Mouse (Mus musculus): ENCODE results near the gene Kremen1. TPM values are rescaled to one million over a fixed set of nuclear protein-coding genes. Genes with fewer than 3 reads are reported as not detected.

Kremen1 gene
- polyA plus RNA-seq, 1 experiment from 2014 or later, result 1.6 TPM

DNA sequence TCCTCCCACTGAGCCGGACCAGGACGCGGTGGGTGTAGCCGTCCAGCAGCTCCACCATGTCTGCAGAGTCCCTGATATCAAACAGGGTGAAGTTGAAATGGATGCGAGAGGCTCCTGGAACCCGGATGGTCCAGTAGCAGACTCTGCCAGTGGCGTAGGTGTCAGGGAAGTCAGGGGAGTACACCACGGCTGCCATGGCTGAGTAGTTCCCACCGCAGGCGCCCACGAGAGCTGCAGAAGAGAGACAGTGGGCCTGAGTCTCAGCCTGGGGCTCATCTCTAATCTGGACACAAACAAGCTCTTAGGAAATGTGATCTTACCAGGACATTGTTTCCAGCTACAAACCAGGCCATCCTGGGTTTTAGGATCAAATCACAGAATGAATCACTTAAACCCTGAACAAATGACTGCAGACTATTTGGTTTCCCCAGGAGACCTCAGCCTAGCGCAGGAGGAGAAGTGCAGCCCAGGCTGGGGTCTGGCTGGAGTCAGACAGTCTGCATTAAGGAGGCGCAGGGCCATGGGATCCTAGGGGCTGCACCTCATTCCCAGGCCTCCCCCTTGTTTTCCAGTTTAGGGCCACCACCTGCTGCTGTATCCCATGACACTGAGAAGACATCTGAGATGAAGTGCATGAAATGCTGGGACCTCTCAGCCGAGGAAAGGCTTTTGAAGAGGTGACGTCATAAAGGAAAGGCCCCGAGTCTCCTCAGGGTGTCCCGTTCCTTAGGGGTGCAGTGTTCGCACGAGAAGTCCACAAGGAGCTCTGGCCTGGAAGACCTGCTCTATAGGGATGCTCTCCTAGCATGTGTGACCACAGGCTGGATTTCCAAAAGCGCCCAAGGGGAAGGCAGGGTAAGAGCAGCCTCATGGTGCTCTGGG, 59.3 kb downstream of the Kremen1 start:
- H3K27me3 ChIP-seq, result no peaks in the 10 kb centered on the region
- no peak overlapping the region for H3K4me2 ChIP-seq
- no peak overlapping the region for H3K4me3 ChIP-seq (replicated peaks)
- no peak for DNase-seq
- no peak overlapping the region for H3K9ac ChIP-seq
- no peak overlapping the region for H3K27ac ChIP-seq
- ATAC-seq (ENCODE audit: low read depth), result no peak
- WGBS (ENCODE audit: insufficient replicate concordance), result 79% methylated on average over 20 of the region's 20 CpGs
- H3K9me3 ChIP-seq (replicated peaks), result no peaks in the 10 kb centered on the region
- H3K4me1 ChIP-seq (replicated peaks), result 0 out of 2 replicates have a peak, but pooled peaks cover 2% of the 10 kb centered on the region
- no peaks in the 10 kb centered on the region for H3K36me3 ChIP-seq

DNA sequence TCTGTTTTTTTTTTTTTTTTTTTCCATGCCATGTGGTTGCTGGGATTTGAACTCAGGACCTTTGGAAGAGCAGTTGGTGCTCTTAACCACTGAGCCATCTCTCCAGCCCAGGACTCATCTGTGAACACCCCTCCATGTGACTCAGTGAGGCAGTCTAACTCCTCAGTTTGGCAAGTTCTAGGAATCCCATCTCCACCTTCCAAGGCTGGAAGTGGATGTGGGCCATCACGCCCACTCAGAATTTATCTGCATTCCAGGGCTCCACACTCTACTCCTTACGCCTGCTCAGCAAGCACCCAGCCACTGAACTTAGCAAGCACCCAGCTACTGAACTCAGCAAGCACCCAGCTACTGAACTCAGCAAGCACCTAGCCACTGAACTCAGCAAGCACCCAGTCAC, 61.5 kb downstream of the Kremen1 start:
- Histone ChIP-seq H3K27ac (no peak overlapping the region), H3K9ac (no peak overlapping the region), H3K4me3 (replicated peaks) (no peak overlapping the region), H3K4me2 (no peak overlapping the region), H3K27me3 (no peaks in the 10 kb centered on the region), H3K9me3 (replicated peaks) (no peaks in the 10 kb centered on the region), H3K36me3 (no peaks in the 10 kb centered on the region), H3K4me1 (replicated peaks) (peaks cover 2% of the 10 kb centered on the region; the same call in 1 of the 2 replicates)
- WGBS (ENCODE audit: insufficient replicate concordance), result 68% methylated on average over 2 of the region's 2 CpGs
- no peak for ATAC-seq (ENCODE audit: low read depth)
- no peak for DNase-seq

DNA sequence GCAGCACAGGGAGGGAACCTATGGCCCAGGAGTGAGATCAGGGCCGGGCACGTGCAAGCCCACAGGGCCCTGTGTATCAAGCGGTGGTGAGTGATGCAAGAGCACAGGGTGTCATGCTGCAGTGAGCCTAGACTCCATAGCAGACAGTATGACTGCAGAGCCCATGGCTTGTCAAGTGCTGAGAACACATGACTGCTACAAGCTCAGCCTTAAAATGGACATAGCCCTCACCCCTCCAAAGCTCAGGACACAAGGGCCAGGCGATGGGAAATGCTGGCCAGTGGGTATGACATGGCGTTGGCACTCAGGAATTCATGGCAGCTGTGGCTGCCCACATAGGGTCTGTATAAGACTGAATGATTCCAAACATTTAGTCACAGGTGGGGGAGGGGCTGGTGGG, 64.3 kb downstream of the Kremen1 start:
- DNase-seq (no peak), ATAC-seq (ENCODE audit: low read depth) (peak; percentile 49; the same call in 1 of the 2 replicates)
- Histone ChIP-seq H3K9me3 (replicated peaks) (no peaks in the 10 kb centered on the region), H3K4me3 (replicated peaks) (no peak overlapping the region), H3K27ac (no peak overlapping the region), H3K4me2 (no peak overlapping the region), H3K36me3 (no peaks in the 10 kb centered on the region), H3K4me1 (replicated peaks) (peaks cover 10% of the 10 kb centered on the region; the same call in 1 of the 2 replicates), H3K27me3 (no peaks in the 10 kb centered on the region), H3K9ac (no peak overlapping the region)
- 65% methylated on average over 5 of the region's 5 CpGs for WGBS (ENCODE audit: insufficient replicate concordance)

DNA sequence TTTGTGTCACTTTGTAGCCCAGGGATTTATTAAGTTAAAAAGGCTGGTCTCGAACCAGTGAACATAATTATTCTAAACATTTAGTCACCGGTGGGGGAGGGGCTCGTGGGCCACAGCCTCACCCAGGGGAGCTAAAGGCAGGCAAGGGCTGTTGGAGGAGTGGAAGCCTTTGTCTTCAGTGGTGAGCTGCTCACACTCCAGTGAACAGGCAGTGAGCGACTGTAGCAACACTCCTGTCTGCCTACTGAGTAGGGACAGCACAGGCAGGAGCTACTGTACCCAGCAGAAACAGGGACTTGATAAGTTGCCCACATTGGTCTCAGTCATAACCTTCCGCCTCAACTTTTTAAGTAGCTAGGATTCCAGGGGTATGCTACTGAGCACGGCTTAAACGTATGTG, 64.8 kb downstream of the Kremen1 start:
- Histone ChIP-seq H3K36me3 (no peaks in the 10 kb centered on the region), H3K4me1 (replicated peaks) (peaks cover 14% of the 10 kb centered on the region; the same call in 1 of the 2 replicates), H3K9me3 (replicated peaks) (no peaks in the 10 kb centered on the region), H3K4me3 (replicated peaks) (no peak overlapping the region), H3K9ac (no peak overlapping the region), H3K27ac (no peak overlapping the region), H3K27me3 (no peaks in the 10 kb centered on the region), H3K4me2 (no peak overlapping the region)
- ATAC-seq (ENCODE audit: low read depth) (no peak), DNase-seq (no peak)
- WGBS (ENCODE audit: insufficient replicate concordance), result 60% methylated on average over 7 of the region's 7 CpGs

DNA sequence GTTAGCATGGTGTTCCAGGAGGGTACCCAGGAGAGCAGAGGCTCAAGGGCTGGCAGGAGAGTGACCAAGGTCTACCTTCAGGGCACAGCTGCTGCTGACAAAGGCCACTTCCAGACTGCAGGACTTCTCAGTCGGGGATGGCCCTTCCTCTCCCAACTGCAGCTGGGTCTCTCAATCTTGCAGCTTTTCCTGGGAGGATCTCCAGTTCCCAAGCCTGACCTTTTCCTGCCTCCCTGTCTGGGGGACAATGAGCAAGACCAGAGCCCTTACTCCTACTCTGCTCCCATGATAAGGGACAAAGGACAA, 67.8 kb downstream of the Kremen1 start:
- peaks cover 14% of the 10 kb centered on the region; the same call in 1 of the 2 replicates for H3K4me1 ChIP-seq (replicated peaks)

DNA sequence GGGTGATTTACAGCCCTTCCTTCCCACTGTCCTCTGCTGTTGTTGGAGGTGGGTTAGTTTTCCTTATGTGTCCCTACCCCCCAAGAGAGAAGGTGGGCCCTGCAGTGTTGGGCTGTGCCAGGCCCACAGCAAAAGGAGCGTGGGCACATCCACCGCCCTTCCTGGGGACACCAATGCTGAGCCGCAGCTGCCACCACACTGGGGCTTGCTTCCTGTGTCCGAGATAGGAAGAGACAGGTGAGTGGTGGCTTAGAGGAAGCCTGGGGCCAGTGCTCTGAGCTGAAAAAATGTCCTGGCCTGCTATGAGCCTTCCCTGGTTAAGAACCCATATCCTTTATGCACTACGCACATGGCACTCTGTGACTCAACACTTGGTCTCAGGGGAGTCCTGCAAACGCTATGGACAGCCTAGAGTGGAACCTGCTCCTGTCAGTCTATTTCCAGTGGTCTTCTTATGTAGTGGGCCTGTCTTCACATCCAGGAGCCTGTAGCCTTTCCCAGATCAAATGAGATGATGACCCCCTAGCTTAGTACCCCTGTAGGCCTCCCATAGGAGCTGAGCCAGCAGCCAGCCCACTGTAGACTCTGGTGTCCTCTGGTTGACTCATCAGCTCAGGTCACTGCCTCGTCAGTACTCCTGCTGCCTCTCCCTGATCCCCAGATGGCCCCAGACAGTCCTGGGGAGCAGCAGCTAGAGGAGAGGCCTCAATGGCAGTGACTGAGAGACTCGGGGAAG, 68.3 kb downstream of the Kremen1 start:
- 48% methylated on average over 8 of the region's 8 CpGs for WGBS (ENCODE audit: insufficient replicate concordance)
- no peaks in the 10 kb centered on the region for H3K9me3 ChIP-seq (replicated peaks)
- ATAC-seq (ENCODE audit: low read depth), result no peak
- no peak for DNase-seq
- peaks cover 14% of the 10 kb centered on the region; the same call in 1 of the 2 replicates for H3K4me1 ChIP-seq (replicated peaks)
- no peak overlapping the region for H3K27ac ChIP-seq
- no peaks in the 10 kb centered on the region for H3K36me3 ChIP-seq
- no peak overlapping the region for H3K9ac ChIP-seq
- no peak overlapping the region for H3K4me2 ChIP-seq
- no peaks in the 10 kb centered on the region for H3K27me3 ChIP-seq
- no peak overlapping the region for H3K4me3 ChIP-seq (replicated peaks)

More for the DNA sequence above, 67.8 kb downstream of the Kremen1 start:
- H3K9me3 ChIP-seq (replicated peaks), result no peaks in the 10 kb centered on the region
- DNase-seq (no peak), ATAC-seq (ENCODE audit: low read depth) (no peak)
- no peak overlapping the region for H3K9ac ChIP-seq
- H3K4me2 ChIP-seq, result no peak overlapping the region
- no peaks in the 10 kb centered on the region for H3K36me3 ChIP-seq
- H3K4me3 ChIP-seq (replicated peaks), result no peak overlapping the region
- 41% methylated on average over 1 of the region's 1 CpGs for WGBS (ENCODE audit: insufficient replicate concordance)
- no peaks in the 10 kb centered on the region for H3K27me3 ChIP-seq
- H3K27ac ChIP-seq, result no peak overlapping the region

DNA sequence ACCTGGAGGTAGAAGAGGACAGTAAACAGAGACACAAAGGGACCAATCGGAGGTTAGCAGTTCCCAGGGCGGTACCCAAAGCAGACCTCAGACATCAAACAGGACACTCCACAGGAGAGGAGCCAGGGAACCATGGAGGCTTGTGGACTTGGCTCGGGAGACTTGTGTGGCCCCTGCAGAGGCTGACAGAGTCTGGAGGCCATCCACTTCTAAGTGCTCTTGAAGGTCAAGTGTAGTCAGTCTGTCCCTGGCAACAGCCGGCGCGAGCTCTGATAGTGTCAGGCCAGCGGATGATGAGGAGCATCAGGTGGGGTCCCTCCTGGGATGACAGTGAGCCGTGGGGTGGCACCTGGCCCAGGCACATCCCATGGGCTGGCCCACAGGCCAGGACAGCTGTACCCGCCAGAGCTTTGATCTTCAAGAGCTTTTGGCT, 69.3 kb downstream of the Kremen1 start:
- no peak overlapping the region for H3K27ac ChIP-seq
- no peaks in the 10 kb centered on the region for H3K36me3 ChIP-seq
- DNase-seq (no peak), ATAC-seq (ENCODE audit: low read depth) (no peak; the same call in 1 of the 2 replicates)
- no peak overlapping the region for H3K9ac ChIP-seq
- no peak overlapping the region for H3K4me2 ChIP-seq
- no peak overlapping the region for H3K4me3 ChIP-seq (replicated peaks)
- H3K4me1 ChIP-seq (replicated peaks), result peaks cover 13% of the 10 kb centered on the region; the same call in 1 of the 2 replicates
- H3K27me3 ChIP-seq, result no peaks in the 10 kb centered on the region
- no peaks in the 10 kb centered on the region for H3K9me3 ChIP-seq (replicated peaks)
- WGBS (ENCODE audit: insufficient replicate concordance), result 64% methylated on average over 9 of the region's 9 CpGs

DNA sequence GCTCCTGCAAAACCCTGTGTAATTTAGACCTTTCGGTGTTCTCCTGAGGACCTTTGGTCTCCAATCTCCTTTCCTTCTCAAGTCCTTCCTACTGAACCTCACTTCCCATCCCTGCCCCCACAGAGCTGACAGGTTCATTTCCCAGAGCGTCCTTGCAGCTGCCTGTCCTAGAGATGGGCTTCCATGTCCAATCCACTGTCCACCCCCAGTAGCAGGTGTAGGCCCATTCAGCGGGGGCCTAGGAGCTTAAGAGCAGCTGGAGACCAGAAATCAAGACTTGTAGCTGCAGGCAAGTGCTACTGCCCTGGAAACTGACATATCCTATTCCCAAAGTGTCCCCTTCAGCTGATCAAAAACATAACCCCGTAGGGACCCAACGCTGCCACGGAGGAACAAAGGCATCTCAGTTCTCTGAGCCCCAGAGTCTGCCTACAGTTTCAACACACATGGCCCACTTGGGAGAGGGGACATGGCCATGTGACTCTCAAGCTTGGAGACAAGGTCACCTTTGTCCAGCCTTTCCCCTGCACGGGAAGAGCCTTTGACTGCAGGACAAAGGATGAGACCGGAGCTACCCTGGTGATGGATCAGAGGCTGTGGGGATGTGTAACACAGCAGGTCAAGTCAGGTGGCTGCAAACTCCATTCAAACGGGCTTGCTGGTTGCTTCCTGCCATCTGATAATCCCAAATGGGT, 72.0 kb downstream of the Kremen1 start:
- 64% methylated on average over 9 of the region's 9 CpGs for WGBS (ENCODE audit: insufficient replicate concordance)
- Histone ChIP-seq H3K4me2 (no peak overlapping the region), H3K9ac (no peak overlapping the region), H3K4me1 (replicated peaks) (peaks cover 12% of the 10 kb centered on the region; the same call in 1 of the 2 replicates), H3K27me3 (no peaks in the 10 kb centered on the region), H3K4me3 (replicated peaks) (no peak overlapping the region), H3K9me3 (replicated peaks) (no peaks in the 10 kb centered on the region), H3K36me3 (no peaks in the 10 kb centered on the region), H3K27ac (no peak overlapping the region)
- DNase-seq (no peak), ATAC-seq (ENCODE audit: low read depth) (no peak)

DNA sequence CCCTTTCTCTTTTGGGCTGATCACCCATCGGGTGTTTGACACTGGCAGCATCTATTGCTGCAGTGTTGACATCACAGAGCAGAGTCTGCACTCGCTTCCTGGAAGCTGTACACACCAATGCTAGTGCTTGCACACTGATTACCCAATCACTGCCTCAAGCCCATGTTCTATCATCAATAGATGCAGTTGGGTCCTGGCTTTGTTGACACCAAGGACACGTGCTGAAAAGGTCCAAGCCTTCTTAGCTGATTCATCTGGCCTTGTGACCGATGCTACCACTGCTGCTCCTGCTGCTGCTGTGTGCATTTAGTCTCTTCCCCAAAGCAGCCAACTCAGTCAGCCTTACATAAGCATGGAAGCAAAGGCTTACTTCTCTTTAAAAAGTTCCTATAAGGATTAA, 73.2 kb downstream of the Kremen1 start:
- Histone ChIP-seq H3K36me3 (no peaks in the 10 kb centered on the region), H3K9me3 (replicated peaks) (no peaks in the 10 kb centered on the region), H3K9ac (no peak overlapping the region), H3K27me3 (no peaks in the 10 kb centered on the region), H3K27ac (no peak overlapping the region), H3K4me1 (replicated peaks) (peaks cover 12% of the 10 kb centered on the region; the same call in 1 of the 2 replicates), H3K4me3 (replicated peaks) (no peak overlapping the region), H3K4me2 (no peak overlapping the region)
- WGBS (ENCODE audit: insufficient replicate concordance), result 62% methylated on average over 4 of the region's 4 CpGs
- DNase-seq (no peak), ATAC-seq (ENCODE audit: low read depth) (no peak)

DNA sequence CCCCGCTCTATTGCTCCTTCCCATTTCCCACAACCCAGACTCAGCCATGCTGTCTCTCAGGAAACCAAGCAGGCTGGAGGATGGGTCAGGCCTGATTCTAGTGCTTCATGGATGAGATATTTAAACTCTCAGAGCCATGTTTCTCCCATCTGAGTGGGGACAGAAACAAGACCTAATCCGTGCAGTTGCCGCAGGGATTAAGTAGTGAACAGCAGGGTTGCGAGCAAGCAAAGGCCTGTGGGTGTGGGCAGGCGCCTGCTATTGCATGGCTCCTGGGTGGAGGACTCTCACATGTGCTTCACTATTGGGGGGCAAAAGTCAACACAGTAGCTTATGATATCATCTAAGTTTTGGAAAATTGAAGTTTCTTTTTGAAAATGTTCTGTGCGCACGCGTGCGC, 76.5 kb downstream of the Kremen1 start:
- Histone ChIP-seq H3K27me3 (no peaks in the 10 kb centered on the region), H3K4me3 (replicated peaks) (no peak overlapping the region), H3K9me3 (replicated peaks) (no peaks in the 10 kb centered on the region), H3K4me2 (no peak overlapping the region), H3K27ac (no peak overlapping the region), H3K9ac (no peak overlapping the region), H3K36me3 (no peaks in the 10 kb centered on the region), H3K4me1 (replicated peaks) (no peaks in the 10 kb centered on the region)
- DNase-seq, result no peak
- WGBS (ENCODE audit: insufficient replicate concordance), result 87% methylated on average over 9 of the region's 9 CpGs
- ATAC-seq (ENCODE audit: low read depth), result no peak

DNA sequence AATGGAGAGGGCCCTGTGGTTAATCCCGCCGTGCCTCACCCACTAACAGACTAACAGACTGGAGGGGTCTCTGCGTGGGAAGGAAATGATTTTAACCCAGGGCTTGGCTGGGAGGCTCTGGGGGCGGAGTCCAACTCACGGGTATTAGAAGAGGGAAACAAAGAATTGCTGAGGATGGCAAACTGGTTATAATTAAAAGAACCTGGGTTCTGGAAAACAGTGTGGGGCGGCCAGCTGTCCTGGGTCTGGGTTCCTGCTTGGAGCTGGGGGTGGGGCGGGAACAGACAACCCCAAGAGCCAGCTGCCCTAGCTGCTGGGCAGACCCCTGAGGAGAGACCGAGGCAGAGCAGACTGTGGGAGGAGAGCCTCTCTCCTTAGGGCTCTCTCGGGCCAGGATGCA, 77.1 kb downstream of the Kremen1 start:
- Histone ChIP-seq H3K4me1 (replicated peaks) (no peaks in the 10 kb centered on the region), H3K36me3 (no peaks in the 10 kb centered on the region), H3K27me3 (no peaks in the 10 kb centered on the region), H3K9me3 (replicated peaks) (no peaks in the 10 kb centered on the region), H3K4me2 (no peak overlapping the region), H3K9ac (no peak overlapping the region), H3K4me3 (replicated peaks) (no peak overlapping the region), H3K27ac (no peak overlapping the region)
- no peak for ATAC-seq (ENCODE audit: low read depth)
- 42% methylated on average over 9 of the region's 9 CpGs for WGBS (ENCODE audit: insufficient replicate concordance)
- no peak for DNase-seq
